Mouse (Mus musculus) lung, embryonic 16.5 days (tissue): ENCODE results near the gene H2afy2. TPM values are rescaled to one million over a fixed set of nuclear protein-coding genes. Genes with fewer than 3 reads are reported as not detected.

Experiments
- ATAC-seq: fragments of 200-750 bp; cut with Nextera tagmentation; 2 replicates; pipeline ENCODE4 v1.8.0; 2017; ENCODE audit warnings: low read depth, mild to moderate bottlenecking, moderate library complexity
- H3K27ac ChIP-seq: fragments of 300-500 bp; sonication (generic); 2 replicates; pipeline ENCODE4 v1.5.1; 2014; ENCODE audit warnings: mild to moderate bottlenecking, control low read depth, low read length
- H3K27me3 ChIP-seq: fragments of 300-500 bp; sonication (generic); 2 replicates; pipeline ENCODE4 v1.6.1; 2014; ENCODE audit warnings: low read depth, low read length, mixed read lengths; ENCODE audit not compliant: control insufficient read depth, insufficient read depth
- H3K36me3 ChIP-seq: fragments of 300-500 bp; sonication (generic); 2 replicates; pipeline ENCODE4 v1.6.1; 2014; ENCODE audit warnings: low read length; ENCODE audit not compliant: control insufficient read depth, insufficient read depth
- H3K4me1 ChIP-seq: fragments of 300-500 bp; sonication (generic); replicated peaks from 2 replicates; pipeline ENCODE4 v1.6.1; 2014; ENCODE audit warnings: low read length, mixed read lengths; ENCODE audit not compliant: control insufficient read depth, insufficient read depth
- H3K4me2 ChIP-seq: fragments of 300-500 bp; sonication (generic); 2 replicates; pipeline ENCODE4 v1.6.1; 2014; ENCODE audit warnings: low read depth, low read length, control low read depth
- H3K4me3 ChIP-seq: fragments of 300-500 bp; sonication (generic); 2 replicates; pipeline ENCODE4 v1.5.1; 2014; ENCODE audit warnings: mild to moderate bottlenecking, low read length, control low read depth
- H3K9ac ChIP-seq: fragments of 300-500 bp; sonication (generic); 2 replicates; pipeline ENCODE4 v1.6.1; 2014; ENCODE audit warnings: low read length, control low read depth
- H3K9me3 ChIP-seq: fragments of 300-500 bp; sonication (generic); 2 replicates; pipeline ENCODE4 v1.6.1; 2016; ENCODE audit warnings: low read length; ENCODE audit not compliant: control insufficient read depth
- WGBS: fragments of 180-500 bp; shearing (Covaris S2); extraction: QIAGEN DNeasy Blood & Tissue Kit; methylation state at CpG from one replicate; pipeline ENCODE4 v1.1.7; 2014; 5-methylcytosine and 5-hydroxymethylcytosine counted together
- polyA plus RNA-seq: library from polyadenylated mRNA; unstranded; fragments of >200 nt; fragmentation: Nextera tagmentation; extraction: Ambion mirVana; gene quantifications from 2 replicates; pipeline ENCODE4 v1.2.1, GENCODE M21; 2015

Gene H2afy2
- 92.2 and 107 TPM in 2 replicates for polyA plus RNA-seq

DNA sequence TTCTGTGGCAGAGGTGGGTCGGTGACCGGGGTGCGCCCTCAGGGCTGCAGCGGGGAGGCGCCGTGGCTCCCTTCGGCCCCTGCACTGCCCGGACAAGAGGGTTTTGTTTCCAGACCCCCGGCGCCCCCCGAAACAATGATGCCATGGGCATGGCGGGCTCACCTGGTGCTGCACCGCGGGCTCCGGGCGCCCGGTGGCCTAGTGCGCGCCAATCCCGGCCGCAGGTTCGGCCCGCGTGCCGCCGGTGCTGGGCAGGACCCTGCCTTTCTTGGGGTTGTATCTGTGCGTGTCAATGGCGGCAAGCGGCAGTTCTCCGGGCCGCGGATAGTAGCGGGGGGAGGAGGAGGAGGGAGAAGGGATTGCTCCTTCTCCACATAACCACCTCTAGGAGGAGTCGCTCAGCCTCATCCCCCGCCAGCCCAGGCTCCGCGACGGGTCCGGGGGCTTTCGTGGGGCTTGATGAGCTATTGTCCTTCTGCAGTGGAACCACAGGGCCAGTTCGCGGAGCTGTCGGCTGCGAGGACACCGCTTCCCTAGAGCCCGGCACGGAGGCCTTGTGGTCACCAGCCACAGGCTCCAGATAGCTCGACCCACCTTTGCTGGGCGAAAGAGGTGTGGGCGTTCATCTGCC, at the start of gene H2afy2:
TSS of gene H2afy2 (minus strand) at position 527 of the 631 bp plus-strand sequence.
- Histone ChIP-seq H3K4me3 (peak within 1 kb of the TSS; percentile 74), H3K27me3 (no peaks in the 10 kb centered on the region), H3K27ac (peak within 1 kb of the TSS; percentile 74), H3K4me1 (peaks cover 16% of the 10 kb centered on the region), H3K4me2 (peak within 1 kb of the TSS; percentile 81), H3K36me3 (no peaks in the 10 kb centered on the region), H3K9ac (peak within 1 kb of the TSS; percentile 94), H3K9me3 (no peaks in the 10 kb centered on the region)
- ATAC-seq = peak; percentile 91
- under 1% methylated on average over 43 of the region's 50 CpGs for WGBS

GRCm38 (mm10) chr10:61832713-61833112, 48.8 kb upstream of the H2afy2 start:
- H3K9me3 ChIP-seq = no peaks in the 10 kb centered on the region
- WGBS = 44% methylated on average over 11 of the region's 11 CpGs
- no peak for ATAC-seq

GRCm38 (mm10) chr10:61831741-61832140, 47.8 kb upstream of the H2afy2 start:
- H3K27ac ChIP-seq = no peak overlapping the region
- no peaks in the 10 kb centered on the region for H3K9me3 ChIP-seq
- H3K36me3 ChIP-seq = no peaks in the 10 kb centered on the region
- H3K27me3 ChIP-seq = no peaks in the 10 kb centered on the region
- no peak for ATAC-seq
- H3K4me1 ChIP-seq = peaks cover 11% of the 10 kb centered on the region
- 91% methylated on average over 6 of the region's 6 CpGs for WGBS
- H3K4me3 ChIP-seq = no peak overlapping the region
- H3K4me2 ChIP-seq = no peak overlapping the region
- H3K9ac ChIP-seq = no peak overlapping the region

More at GRCm38 (mm10) chr10:61832713-61833112, 48.8 kb upstream of the H2afy2 start:
- Histone ChIP-seq H3K36me3 (no peaks in the 10 kb centered on the region), H3K4me1 (peaks cover 5% of the 10 kb centered on the region; the same call in 1 of the 2 replicates), H3K9ac (0 out of 2 replicates have a peak overlapping the region, but pooled peaks have one; percentile 17), H3K27ac (no peak overlapping the region), H3K4me2 (no peak overlapping the region), H3K4me3 (no peak overlapping the region), H3K27me3 (no peaks in the 10 kb centered on the region)

DNA sequence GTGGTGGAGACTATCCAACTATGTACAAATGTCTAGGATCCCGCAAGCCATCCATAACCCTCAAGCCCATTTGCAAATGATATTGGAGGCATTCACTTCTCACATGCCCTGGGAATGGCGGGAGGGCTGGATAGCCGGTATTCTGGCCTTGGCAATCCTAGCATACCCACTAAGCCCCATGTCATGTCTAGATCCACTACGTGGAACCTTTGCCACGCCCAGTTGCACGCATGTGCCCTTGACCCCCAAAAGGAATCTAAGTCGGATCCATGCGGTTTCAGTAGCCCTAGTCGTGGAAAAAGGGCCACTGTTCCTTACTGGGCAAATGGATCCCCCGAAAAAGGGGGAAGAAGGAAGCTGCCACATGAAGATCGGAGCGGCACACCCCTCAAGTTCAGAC, 47.3 kb upstream of the H2afy2 start:
- Histone ChIP-seq H3K27ac (no peak overlapping the region), H3K9ac (no peak overlapping the region), H3K4me2 (no peak overlapping the region), H3K4me3 (no peak overlapping the region), H3K27me3 (no peaks in the 10 kb centered on the region), H3K4me1 (peaks cover 13% of the 10 kb centered on the region), H3K9me3 (no peaks in the 10 kb centered on the region), H3K36me3 (no peaks in the 10 kb centered on the region)
- no peak for ATAC-seq
- WGBS = 74% methylated on average over 12 of the region's 12 CpGs

DNA sequence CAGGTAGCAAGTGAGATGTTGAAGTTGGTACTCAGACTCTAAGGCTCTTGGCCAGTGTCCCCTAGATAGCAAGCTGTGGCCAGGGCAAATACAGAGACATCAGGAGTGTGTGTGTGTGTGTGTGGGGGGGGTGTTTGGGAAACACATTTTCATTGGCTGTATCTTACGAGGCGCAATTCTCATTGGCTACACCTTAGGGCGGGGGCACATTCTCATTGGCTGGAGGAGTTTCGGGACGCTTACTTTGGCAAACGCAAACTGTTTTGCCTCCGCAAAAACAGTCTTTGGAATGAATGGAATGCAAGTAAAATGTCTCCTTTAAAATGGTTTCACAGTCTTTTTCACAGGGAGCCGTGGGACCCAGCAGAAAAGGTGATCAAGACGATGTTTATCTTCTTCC, 46.9 kb upstream of the H2afy2 start:
- no peak for ATAC-seq
- H3K4me2 ChIP-seq = peak overlapping the region; percentile 7; the same call in 1 of the 2 replicates
- H3K27ac ChIP-seq = no peak overlapping the region
- H3K9ac ChIP-seq = no peak overlapping the region
- H3K4me1 ChIP-seq = peaks cover 13% of the 10 kb centered on the region
- H3K27me3 ChIP-seq = no peaks in the 10 kb centered on the region
- 29% methylated on average over 9 of the region's 9 CpGs for WGBS
- no peak overlapping the region for H3K4me3 ChIP-seq
- H3K9me3 ChIP-seq = no peaks in the 10 kb centered on the region
- no peaks in the 10 kb centered on the region for H3K36me3 ChIP-seq

DNA sequence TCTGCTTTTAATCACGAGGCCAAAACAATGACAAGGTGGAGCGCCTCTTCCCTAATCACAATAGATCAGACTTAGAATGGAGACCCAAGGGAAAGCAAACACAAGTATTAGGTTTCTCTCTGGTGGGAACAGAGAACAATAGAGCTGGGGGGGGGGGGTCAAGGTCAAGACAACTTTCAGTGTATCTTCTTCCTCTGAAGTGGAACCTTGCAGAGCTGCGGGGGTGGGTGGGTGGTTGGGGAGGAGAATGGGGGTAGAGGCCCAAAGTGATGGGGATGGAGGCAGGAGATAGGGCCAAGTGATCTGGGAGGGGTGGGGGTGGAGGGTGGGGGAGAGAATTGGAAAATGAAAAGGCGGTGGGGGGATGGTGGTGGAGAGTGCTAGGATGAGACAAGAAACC, 45.1 kb upstream of the H2afy2 start:
- Histone ChIP-seq H3K27ac (no peak overlapping the region), H3K36me3 (no peaks in the 10 kb centered on the region), H3K9me3 (no peaks in the 10 kb centered on the region), H3K4me3 (no peak overlapping the region), H3K4me2 (no peak overlapping the region), H3K27me3 (no peaks in the 10 kb centered on the region), H3K9ac (no peak overlapping the region), H3K4me1 (peaks cover 13% of the 10 kb centered on the region)
- WGBS = 48% methylated on average over 4 of the region's 4 CpGs
- no peak for ATAC-seq

GRCm38 (mm10) chr10:61827950-61828936, 44.3 kb upstream of the H2afy2 start:
- ATAC-seq = no peak
- 88% methylated on average over 32 of the region's 32 CpGs for WGBS
- Histone ChIP-seq H3K4me2 (no peak overlapping the region), H3K4me1 (peaks cover 13% of the 10 kb centered on the region), H3K9me3 (no peaks in the 10 kb centered on the region), H3K36me3 (no peaks in the 10 kb centered on the region), H3K4me3 (no peak overlapping the region), H3K27ac (no peak overlapping the region), H3K9ac (no peak overlapping the region), H3K27me3 (no peaks in the 10 kb centered on the region)

DNA sequence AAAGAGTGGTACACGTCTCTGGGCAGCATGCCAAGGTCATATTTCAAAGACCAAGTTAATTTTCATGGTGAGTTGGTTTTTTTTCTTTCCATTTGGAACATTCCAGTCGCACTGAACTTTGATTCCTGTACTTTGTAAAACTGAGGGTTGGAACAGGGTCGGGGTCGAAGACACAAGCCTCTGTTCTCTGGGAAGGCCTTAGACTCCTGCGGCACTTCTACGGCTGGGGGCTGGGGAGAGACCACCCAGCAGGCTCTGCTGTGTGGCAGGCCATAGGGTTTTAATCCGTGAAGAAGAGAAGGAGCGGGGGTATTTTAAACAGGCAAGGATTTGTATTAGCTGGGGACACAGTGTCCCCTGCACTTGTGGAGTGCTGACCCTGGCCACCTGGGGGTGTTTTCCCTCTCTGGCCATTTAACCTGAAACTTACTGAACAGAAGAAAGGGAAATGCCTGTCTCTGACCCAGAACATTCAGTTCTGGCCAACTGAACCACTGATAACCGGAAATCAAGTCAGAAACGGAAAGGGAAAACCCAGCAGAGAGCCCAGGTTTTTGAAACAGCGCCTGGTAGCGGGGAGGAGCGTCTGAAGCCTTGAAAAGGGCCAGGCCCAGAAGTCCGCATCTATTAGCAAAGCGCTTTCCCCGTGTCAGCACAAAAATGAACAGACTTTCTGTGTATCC, 42.9 kb upstream of the H2afy2 start:
- Histone ChIP-seq H3K4me2 (no peak overlapping the region), H3K9me3 (no peaks in the 10 kb centered on the region), H3K27me3 (no peaks in the 10 kb centered on the region), H3K27ac (peak overlapping the region; percentile 59), H3K9ac (0 out of 2 replicates have a peak overlapping the region, but pooled peaks have one; percentile 34), H3K4me3 (no peak overlapping the region), H3K4me1 (peaks cover 8% of the 10 kb centered on the region), H3K36me3 (no peaks in the 10 kb centered on the region)
- ATAC-seq = 0 out of 2 replicates have a peak, but pooled peaks have one; percentile 3
- 32% methylated on average over 16 of the region's 16 CpGs for WGBS
